Mouse (Mus musculus) neural tube, embryonic 12.5 days (tissue): Measurements from ENCODE around the gene Rnf43. TPM values are rescaled to one million over a fixed set of nuclear protein-coding genes. Genes with fewer than 3 reads are reported as not detected.
A peak's percentile ranks its signal among the peaks of the same experiment; 100 is the strongest.

Experiments
- ATAC-seq: fragments of 200-750 bp; cut with Nextera tagmentation; 2 replicates; pipeline ENCODE4 v1.8.0; 2017; ENCODE audit warnings: low read depth, mild to moderate bottlenecking, moderate TSS enrichment, moderate library complexity; ENCODE audit not compliant: low FRiP score
- H3K27ac ChIP-seq: fragments of 300-500 bp; sonication (generic); 2 replicates; pipeline ENCODE4 v1.5.1; 2016
- H3K27me3 ChIP-seq: fragments of 300-500 bp; sonication (generic); replicated peaks from 2 replicates; pipeline ENCODE4 v1.6.1; 2016; ENCODE audit warnings: mild to moderate bottlenecking
- H3K36me3 ChIP-seq: fragments of 300-500 bp; sonication (generic); 2 replicates; pipeline ENCODE4 v1.6.1; 2016; ENCODE audit warnings: mild to moderate bottlenecking
- H3K4me1 ChIP-seq: fragments of 300-500 bp; sonication (generic); 2 replicates; pipeline ENCODE4 v1.6.1; 2016
- H3K4me2 ChIP-seq: fragments of 300-500 bp; sonication (generic); replicated peaks from 2 replicates; pipeline ENCODE4 v1.6.1; 2016; ENCODE audit warnings: mild to moderate bottlenecking
- H3K4me3 ChIP-seq: fragments of 300-500 bp; sonication (generic); 2 replicates; pipeline ENCODE4 v1.5.1; 2016
- H3K9ac ChIP-seq: fragments of 300-500 bp; sonication (generic); 2 replicates; pipeline ENCODE4 v1.6.1; 2016; ENCODE audit warnings: mild to moderate bottlenecking
- H3K9me3 ChIP-seq: fragments of 300-500 bp; sonication (generic); 2 replicates; pipeline ENCODE4 v1.6.1; 2016; ENCODE audit warnings: mild to moderate bottlenecking
- WGBS: fragments of 180-500 bp; shearing (Covaris S2); methylation state at CpG from one replicate; pipeline ENCODE4 v1.1.7; 2016; 5-methylcytosine and 5-hydroxymethylcytosine counted together
- polyA plus RNA-seq: library from polyadenylated mRNA; unstranded; fragments of >200 nt; fragmentation: Nextera tagmentation; extraction: Ambion mirVana; gene quantifications from 2 replicates; pipeline ENCODE4 v1.2.1, GENCODE M21; 2016

The Rnf43 gene
- polyA plus RNA-seq, 1 experiment from 2014 or later, result 0.57 TPM

DNA sequence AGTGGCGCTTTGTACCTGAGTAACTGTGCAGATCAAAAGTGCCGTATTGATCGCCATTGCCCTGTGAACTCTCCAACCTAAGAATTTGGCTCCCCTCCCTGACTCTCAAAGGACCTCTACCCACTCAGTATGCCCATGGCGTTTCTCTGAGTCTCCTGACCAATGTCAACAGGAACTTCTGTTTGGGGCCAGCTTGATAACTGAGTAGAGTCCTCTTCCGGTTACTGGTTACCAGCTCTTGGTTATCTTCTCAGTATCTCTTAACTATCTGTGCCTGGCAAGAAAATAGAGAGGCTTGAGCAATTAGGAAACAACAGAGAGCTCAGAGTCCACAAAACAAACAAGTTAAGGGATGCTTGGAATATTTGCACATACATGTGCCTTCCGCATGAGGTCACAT lies 38.6 kb downstream of the Rnf43 start:
- WGBS, result 77% methylated on average over 6 of the region's 6 CpGs
- no peaks in the 10 kb centered on the region for H3K27me3 ChIP-seq
- no peaks in the 10 kb centered on the region for H3K36me3 ChIP-seq
- no peak overlapping the region for H3K27ac ChIP-seq
- H3K9me3 ChIP-seq, result no peaks in the 10 kb centered on the region
- ATAC-seq, result no peak
- no peak overlapping the region for H3K4me2 ChIP-seq
- H3K4me1 ChIP-seq, result no peaks in the 10 kb centered on the region
- no peak overlapping the region for H3K4me3 ChIP-seq
- H3K9ac ChIP-seq, result no peak overlapping the region

DNA sequence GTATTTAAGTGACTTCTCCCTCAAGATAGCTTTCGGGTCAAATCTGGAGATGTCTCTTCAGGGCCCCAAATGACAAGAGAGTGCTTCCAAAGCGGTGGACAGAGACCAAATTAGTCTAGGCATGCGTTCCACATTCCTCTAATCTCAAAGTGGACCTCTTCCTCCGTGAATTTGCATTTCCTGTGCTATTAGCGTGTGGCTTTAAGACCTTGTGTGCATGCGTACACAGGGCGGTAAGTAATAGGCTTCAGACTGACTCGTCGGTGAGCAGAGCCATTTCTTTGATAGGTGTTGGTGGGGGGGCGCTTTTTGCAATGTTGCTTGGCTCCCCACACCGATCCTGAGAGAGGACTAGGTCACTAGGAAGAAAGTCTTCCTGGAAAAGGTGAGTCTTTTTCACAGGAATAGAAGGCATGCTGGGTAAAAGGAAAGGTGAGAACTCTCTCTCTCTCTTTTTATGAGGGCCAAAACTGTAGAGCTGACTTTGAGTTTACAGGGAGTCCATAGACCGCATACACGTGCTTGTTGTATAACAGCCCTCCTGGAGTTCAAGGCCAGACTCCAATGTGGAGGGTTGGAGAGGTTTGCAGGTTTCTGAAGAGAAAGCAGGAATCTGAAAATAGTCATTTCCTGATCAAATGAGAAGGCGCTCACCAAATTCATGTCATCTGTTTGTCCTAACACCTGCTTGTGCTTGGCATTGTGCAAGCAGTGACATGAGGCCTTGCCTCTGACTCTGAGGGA lies 39.5 kb downstream of the Rnf43 start:
- 88% methylated on average over 14 of the region's 14 CpGs for WGBS
- H3K27me3 ChIP-seq, result no peaks in the 10 kb centered on the region
- H3K9ac ChIP-seq, result no peak overlapping the region
- H3K4me1 ChIP-seq, result no peaks in the 10 kb centered on the region
- H3K27ac ChIP-seq, result no peak overlapping the region
- no peak for ATAC-seq
- H3K4me3 ChIP-seq, result no peak overlapping the region
- no peak overlapping the region for H3K4me2 ChIP-seq
- H3K9me3 ChIP-seq, result no peaks in the 10 kb centered on the region
- H3K36me3 ChIP-seq, result no peaks in the 10 kb centered on the region

DNA sequence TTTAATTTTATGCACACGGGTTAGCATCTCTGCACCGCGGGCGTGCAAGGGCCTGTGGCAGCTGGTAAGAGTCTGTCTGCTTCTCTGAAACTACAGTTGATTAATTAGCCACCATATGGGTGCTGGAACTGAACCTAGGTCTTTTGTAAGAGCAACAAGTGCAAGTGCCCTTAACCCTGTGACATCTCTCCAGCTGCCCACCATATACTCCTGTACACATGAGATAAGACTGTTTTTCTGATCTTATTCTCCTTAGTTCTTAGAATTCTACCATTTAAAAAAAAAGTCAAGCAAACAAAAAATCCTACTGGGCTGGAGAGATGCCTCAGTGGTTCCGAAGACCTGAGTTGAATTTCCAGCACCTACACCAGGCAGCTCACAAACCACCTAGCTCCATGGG lies 41.1 kb downstream of the Rnf43 start:
- Histone ChIP-seq H3K36me3 (no peaks in the 10 kb centered on the region), H3K4me2 (no peak overlapping the region), H3K27ac (no peak overlapping the region), H3K4me3 (no peak overlapping the region), H3K9ac (no peak overlapping the region), H3K9me3 (no peaks in the 10 kb centered on the region), H3K4me1 (peaks cover 5% of the 10 kb centered on the region; the same call in 1 of the 2 replicates), H3K27me3 (no peaks in the 10 kb centered on the region)
- 79% methylated on average over 5 of the region's 5 CpGs for WGBS
- no peak for ATAC-seq

DNA sequence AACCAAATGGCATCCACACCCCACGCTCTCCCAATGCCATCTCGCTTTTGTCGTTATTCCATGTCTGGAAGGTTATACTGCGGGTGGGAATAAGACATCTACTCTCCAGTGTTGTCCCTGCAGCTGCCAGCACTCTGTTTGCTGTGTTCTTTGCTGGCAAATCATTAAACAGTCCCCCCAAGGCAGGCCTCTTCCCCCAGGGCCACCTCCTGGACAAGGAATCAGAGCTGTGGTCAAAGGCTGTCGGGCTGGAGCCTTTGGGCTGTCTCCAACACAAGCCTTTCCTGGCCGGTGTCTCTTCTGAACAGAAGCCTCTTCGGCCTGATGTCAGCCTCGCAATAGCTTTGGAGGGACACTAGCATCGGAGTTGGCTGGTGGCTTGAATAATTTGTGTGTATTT lies 41.8 kb downstream of the Rnf43 start:
- H3K27me3 ChIP-seq, result no peaks in the 10 kb centered on the region
- no peaks in the 10 kb centered on the region for H3K9me3 ChIP-seq
- no peaks in the 10 kb centered on the region for H3K36me3 ChIP-seq
- H3K9ac ChIP-seq, result no peak overlapping the region
- no peak overlapping the region for H3K4me2 ChIP-seq
- H3K4me1 ChIP-seq, result peaks cover 5% of the 10 kb centered on the region; the same call in 1 of the 2 replicates
- WGBS, result 87% methylated on average over 9 of the region's 9 CpGs
- no peak overlapping the region for H3K4me3 ChIP-seq
- no peak for ATAC-seq
- no peak overlapping the region for H3K27ac ChIP-seq

DNA sequence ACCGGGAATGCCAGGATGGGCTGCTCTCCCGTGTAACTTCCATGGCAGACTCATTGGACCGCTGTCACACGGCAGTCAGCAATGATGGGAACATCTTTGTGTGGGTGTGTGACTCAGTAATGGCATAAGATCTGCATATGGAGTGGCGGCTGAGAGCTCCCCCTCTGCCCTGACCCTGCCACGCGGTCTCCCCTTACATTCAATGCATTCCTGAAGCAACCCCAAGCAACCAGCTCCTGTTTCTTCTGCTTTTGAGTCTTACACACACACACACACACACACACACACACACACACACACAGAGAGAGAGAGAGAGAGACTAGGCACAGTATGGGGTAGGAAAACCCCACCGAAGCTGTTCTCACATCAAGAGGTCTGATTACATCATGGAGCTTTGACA lies 45.0 kb downstream of the Rnf43 start:
- ATAC-seq, result no peak
- Histone ChIP-seq H3K36me3 (no peaks in the 10 kb centered on the region), H3K9me3 (no peaks in the 10 kb centered on the region), H3K27ac (no peak overlapping the region), H3K27me3 (0 out of 2 replicates have a peak, but pooled peaks cover 7% of the 10 kb centered on the region), H3K4me2 (no peak overlapping the region), H3K4me1 (peaks cover 10% of the 10 kb centered on the region), H3K4me3 (no peak overlapping the region), H3K9ac (no peak overlapping the region)
- 26% methylated on average over 8 of the region's 8 CpGs for WGBS

DNA sequence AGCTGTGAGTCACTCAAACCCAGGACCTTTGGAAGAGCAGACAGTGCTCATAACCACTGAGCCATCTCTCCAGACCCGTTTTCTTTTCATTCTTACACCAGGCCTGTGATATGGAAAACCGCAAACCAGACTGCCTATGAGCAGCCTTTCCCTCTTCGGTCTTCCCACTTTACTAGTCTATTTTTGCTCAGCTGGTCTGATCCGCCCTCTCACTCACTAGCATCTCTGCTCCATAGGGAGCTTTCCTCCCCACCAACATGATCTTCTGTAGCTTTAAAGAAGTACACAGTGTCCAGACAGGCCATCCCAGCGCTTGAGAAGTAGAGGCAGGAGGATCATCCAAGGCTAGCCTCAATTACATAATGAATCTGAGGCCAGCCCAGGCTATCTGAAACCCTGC lies 46.5 kb downstream of the Rnf43 start:
- H3K9ac ChIP-seq, result no peak overlapping the region
- no peak for ATAC-seq
- H3K4me1 ChIP-seq, result peaks cover 10% of the 10 kb centered on the region
- H3K27ac ChIP-seq, result no peak overlapping the region
- H3K4me2 ChIP-seq, result no peak overlapping the region
- 77% methylated on average over 5 of the region's 5 CpGs for WGBS
- 0 out of 2 replicates have a peak, but pooled peaks cover 7% of the 10 kb centered on the region for H3K27me3 ChIP-seq
- H3K9me3 ChIP-seq, result no peaks in the 10 kb centered on the region
- no peaks in the 10 kb centered on the region for H3K36me3 ChIP-seq
- no peak overlapping the region for H3K4me3 ChIP-seq

DNA sequence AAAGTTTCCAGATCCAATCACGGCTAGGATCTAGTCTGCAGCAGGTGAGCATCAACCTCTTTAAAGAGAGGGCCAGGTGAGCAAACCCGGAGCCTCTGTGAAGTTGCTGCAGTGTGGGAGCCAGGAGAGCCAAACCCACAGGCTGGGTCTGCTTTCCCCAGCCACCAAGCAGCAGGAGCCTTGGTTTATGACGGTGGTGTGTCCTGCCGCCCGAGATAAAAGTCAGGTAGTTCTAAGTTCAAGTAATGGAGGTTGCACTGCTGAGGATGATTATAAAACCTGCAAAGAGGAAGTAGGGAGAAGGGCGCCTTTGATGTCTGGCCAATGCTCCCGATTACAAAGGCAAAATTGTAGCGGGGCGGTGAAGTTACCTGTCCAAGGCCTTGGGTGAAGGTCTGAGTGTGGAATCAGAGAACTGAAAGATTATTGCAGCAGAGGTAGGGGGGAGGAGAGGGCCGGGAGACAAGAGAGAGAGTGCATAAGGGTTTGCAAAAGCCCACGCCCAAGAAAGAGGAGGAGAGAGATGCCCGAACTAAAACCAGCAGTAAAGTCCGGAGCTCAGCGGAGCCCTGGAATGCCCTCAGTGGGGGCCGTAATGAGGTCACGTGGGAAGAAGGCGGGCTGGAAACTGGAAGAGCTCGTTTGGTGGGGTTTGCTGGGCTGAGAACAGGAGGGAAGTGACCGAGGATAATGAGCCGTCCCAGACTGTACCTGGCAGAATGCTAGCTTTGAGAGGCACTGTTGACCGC lies 47.2 kb downstream of the Rnf43 start:
- Histone ChIP-seq H3K4me1 (peaks cover 10% of the 10 kb centered on the region), H3K27me3 (0 out of 2 replicates have a peak, but pooled peaks cover 7% of the 10 kb centered on the region), H3K9me3 (no peaks in the 10 kb centered on the region), H3K9ac (0 out of 2 replicates have a peak overlapping the region, but pooled peaks have one; percentile 5), H3K36me3 (no peaks in the 10 kb centered on the region), H3K4me2 (peak overlapping the region; percentile 58), H3K27ac (no peak overlapping the region), H3K4me3 (no peak overlapping the region)
- no peak for ATAC-seq
- 5% methylated on average over 21 of the region's 21 CpGs for WGBS

DNA sequence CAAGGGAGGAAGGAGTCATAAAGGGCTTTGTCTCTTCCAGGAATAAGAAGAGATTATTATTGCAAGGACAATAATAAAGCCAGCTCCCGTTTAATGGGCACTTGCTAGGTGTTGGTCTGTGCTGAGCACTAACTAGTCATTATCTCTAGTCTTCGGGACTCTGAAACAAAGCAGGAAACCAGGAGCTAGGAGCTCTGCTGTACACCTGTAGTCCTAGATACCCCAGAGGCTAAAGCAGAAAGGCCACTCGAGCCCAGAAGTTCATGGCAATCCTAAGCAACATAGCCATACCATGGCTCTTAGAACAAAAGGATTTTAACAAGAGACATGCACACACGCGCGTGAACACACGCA lies 47.7 kb downstream of the Rnf43 start:
- WGBS, result 54% methylated on average over 7 of the region's 7 CpGs
- no peak overlapping the region for H3K4me3 ChIP-seq
- no peak overlapping the region for H3K27ac ChIP-seq
- peaks cover 10% of the 10 kb centered on the region for H3K4me1 ChIP-seq
- ATAC-seq, result no peak
- 0 out of 2 replicates have a peak, but pooled peaks cover 7% of the 10 kb centered on the region for H3K27me3 ChIP-seq
- 0 out of 2 replicates have a peak overlapping the region, but pooled peaks have one; percentile 5 for H3K9ac ChIP-seq
- H3K9me3 ChIP-seq, result no peaks in the 10 kb centered on the region
- no peaks in the 10 kb centered on the region for H3K36me3 ChIP-seq
- H3K4me2 ChIP-seq, result peak overlapping the region; percentile 58

DNA sequence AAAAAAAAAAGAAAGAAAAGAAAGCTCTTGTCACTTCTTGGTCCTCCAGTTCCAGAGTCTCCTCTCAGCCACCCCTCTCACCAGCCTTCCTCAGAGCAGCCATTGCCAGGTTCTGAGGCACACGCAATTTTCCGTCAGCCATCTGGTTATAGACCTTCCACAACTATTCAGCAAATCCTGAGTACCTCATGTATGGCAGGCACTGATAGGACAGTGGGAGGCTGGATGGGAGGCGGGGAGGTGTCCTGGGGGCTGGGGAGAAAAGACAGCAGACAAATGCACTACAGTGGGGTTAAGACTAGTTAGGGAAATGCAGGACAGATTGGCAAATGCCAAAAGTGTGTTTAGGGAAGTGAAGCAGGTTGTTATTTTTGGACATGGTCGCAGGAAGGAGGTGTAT lies 49.7 kb downstream of the Rnf43 start:
- Histone ChIP-seq H3K9ac (no peak overlapping the region), H3K27me3 (0 out of 2 replicates have a peak, but pooled peaks cover 7% of the 10 kb centered on the region), H3K4me3 (no peak overlapping the region), H3K9me3 (no peaks in the 10 kb centered on the region), H3K36me3 (no peaks in the 10 kb centered on the region), H3K4me1 (peaks cover 10% of the 10 kb centered on the region), H3K27ac (no peak overlapping the region), H3K4me2 (no peak overlapping the region)
- 83% methylated on average over 4 of the region's 4 CpGs for WGBS
- no peak for ATAC-seq

DNA sequence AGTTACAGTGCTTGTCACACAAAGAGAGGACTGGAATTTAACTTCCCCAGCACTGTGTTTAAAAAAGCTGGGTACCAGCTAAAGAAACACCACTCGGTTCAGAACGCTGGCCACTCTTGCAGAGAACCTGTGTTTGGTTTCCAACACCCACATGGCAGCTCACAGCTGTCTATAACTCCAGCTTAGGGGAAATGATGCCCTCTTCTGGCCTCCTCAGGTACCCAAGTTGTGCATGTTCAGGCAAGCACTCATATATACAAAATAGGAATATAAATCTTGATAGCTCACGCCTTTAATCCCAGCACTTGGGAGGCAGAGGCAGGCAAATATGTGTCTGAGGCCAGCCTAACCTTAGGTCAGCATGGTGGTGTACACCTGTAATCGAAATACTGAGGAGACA lies 53.5 kb downstream of the Rnf43 start:
- Histone ChIP-seq H3K4me1 (no peaks in the 10 kb centered on the region), H3K36me3 (no peaks in the 10 kb centered on the region), H3K27ac (no peak overlapping the region), H3K4me2 (no peak overlapping the region), H3K4me3 (no peak overlapping the region), H3K9me3 (no peaks in the 10 kb centered on the region), H3K9ac (no peak overlapping the region), H3K27me3 (0 out of 2 replicates have a peak, but pooled peaks cover 3% of the 10 kb centered on the region)
- no peak for ATAC-seq
- 85% methylated on average over 4 of the region's 4 CpGs for WGBS

DNA sequence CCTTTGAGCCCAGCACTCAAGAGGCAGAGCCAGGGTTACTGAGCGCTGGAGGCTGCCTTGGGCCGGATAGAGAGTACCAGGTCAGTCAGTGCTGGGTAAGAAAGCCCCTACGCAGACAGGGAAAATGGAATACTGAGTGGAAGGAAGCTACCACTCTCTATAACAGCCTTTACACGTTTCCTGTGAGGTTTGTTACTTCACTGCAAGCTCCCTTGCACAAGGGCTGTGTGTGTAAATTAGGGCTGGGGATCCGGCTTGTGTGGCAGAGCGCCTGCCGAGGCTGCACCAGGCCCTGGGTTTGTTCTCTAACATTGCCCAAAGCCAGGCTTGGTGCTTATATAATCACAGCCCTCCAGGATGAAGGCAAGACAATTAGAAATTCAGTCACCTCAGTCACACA lies 57.0 kb downstream of the Rnf43 start:
- Histone ChIP-seq H3K9me3 (no peaks in the 10 kb centered on the region), H3K9ac (no peak overlapping the region), H3K36me3 (no peaks in the 10 kb centered on the region), H3K4me3 (no peak overlapping the region), H3K4me1 (no peaks in the 10 kb centered on the region), H3K27ac (no peak overlapping the region), H3K4me2 (no peak overlapping the region), H3K27me3 (no peaks in the 10 kb centered on the region)
- ATAC-seq, result no peak
- 81% methylated on average over 7 of the region's 7 CpGs for WGBS

DNA sequence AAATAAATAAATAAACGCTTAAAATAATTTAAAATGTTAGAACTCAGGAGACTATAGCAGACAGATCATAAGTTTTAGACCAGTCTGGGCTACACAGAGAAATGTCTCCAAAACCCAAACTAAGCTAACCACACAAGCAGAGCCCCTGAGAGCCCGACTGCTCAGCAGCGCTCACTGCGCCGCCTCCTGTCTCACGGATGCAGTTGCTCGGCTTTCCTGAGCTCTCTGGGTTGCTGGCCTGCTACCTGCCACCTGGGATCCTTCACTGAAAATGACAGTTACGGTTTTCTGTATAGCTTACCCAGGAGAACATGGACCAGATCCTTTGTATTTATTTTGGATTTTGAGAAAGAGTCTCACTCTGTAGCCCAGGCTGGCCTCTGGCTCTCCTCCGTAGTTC lies 57.8 kb downstream of the Rnf43 start:
- Histone ChIP-seq H3K4me1 (no peaks in the 10 kb centered on the region), H3K27ac (no peak overlapping the region), H3K4me3 (no peak overlapping the region), H3K27me3 (no peaks in the 10 kb centered on the region), H3K9ac (no peak overlapping the region), H3K9me3 (no peaks in the 10 kb centered on the region), H3K36me3 (no peaks in the 10 kb centered on the region), H3K4me2 (no peak overlapping the region)
- 61% methylated on average over 9 of the region's 9 CpGs for WGBS
- ATAC-seq, result no peak
